In the genomic region with DNA sequence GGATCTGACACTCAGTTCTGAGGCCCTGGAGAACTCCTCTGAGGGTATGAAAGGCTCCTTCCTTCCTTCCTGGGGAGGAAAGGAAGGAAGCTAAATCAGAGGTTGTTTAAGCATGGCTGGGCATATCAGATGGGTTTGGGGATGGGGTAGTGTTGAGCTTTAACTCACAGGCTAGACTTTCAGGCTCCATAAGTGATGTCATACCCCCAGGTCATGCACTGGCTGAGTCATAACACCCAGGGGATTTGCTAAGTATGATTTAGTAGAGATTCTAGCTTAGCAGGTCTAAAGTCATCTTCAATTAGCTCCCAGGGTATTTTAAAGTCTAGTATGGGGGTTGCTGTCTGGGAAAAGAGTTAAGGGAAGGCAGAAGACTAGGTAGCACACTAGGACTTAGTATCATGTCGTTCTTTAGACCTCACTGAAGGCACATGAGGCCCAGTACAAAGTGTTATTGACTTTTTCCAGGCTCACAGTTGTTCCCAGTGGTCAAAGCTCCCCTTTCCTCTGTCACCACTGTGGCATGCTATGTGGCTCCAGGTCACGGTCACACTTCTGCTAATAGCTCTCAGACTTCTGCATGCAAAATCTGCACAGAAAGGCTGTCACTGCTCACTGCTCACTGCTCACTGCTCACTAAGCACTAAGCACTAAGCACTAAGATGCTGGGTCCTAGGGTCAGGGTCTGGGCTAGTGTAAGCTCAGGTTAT, we compare ENCODE assay signal across 15 mouse cellular contexts. TPM values are rescaled to one million over a fixed set of nuclear protein-coding genes. Genes with fewer than 3 reads are reported as not detected.
A peak's percentile ranks its signal among the peaks of the same experiment; 100 is the strongest.
DNase-seq lines count a peak whose midpoint lies in the region; ATAC-seq and TF ChIP-seq lines count a peak whose summit lies in the region.
"Had no signal": no experiment of that assay in that cellular context is flagged by ENCODE, and none has a peak within 500 bp of the region (broad histone marks: within the 10 kb centered on the region; RNA-seq: fewer than 3 reads in every experiment).

No protein-coding gene starts in this region.

- ATAC-seq in intestine, embryonic 15.5 days: peak; percentile 56
- ATAC-seq in intestine, postnatal 0 days: no peak
- peak; percentile 87 for ATAC-seq in Patski
- ATAC-seq in stomach, embryonic 15.5 days (ENCODE audit: insufficient read depth, low FRiP score, low read depth): peak; percentile 40
- no peak for ATAC-seq in midbrain, embryonic 14.5 days (ENCODE audit: low FRiP score, low TSS enrichment)
- ATAC-seq: inflammation-experienced regulatory T-cells, adult 6 months had no signal

- H3K79me2 ChIP-seq in liver, adult 2 months (ENCODE audit: control insufficient read depth, insufficient read depth, low read length): no peaks in the 10 kb centered on the region

- H3K4me2 ChIP-seq in intestine, embryonic 15.5 days (replicated peaks): no peak overlapping the region
- H3K4me2 ChIP-seq in intestine, postnatal 0 days (replicated peaks; ENCODE audit: low read depth): no peak overlapping the region
- no peak overlapping the region for H3K4me2 ChIP-seq in stomach, embryonic 15.5 days
- no peak overlapping the region for H3K4me2 ChIP-seq in midbrain, embryonic 14.5 days (ENCODE audit: low read length)
- H3K4me2 ChIP-seq: limb, embryonic 15.5 days had no signal

- no peaks in the 10 kb centered on the region for H3K9me3 ChIP-seq in intestine, embryonic 15.5 days
- no peaks in the 10 kb centered on the region for H3K9me3 ChIP-seq in intestine, postnatal 0 days (ENCODE audit: control insufficient read depth)
- H3K9me3 ChIP-seq in stomach, embryonic 15.5 days: no peaks in the 10 kb centered on the region
- no peaks in the 10 kb centered on the region for H3K9me3 ChIP-seq in midbrain, embryonic 14.5 days (ENCODE audit: control insufficient read depth, low read length)
- H3K9me3 ChIP-seq: limb, embryonic 15.5 days had no signal

- no peaks in the 10 kb centered on the region for H3K27me3 ChIP-seq in intestine, embryonic 15.5 days (replicated peaks)
- H3K27me3 ChIP-seq in intestine, postnatal 0 days (replicated peaks; ENCODE audit: control insufficient read depth, insufficient read depth, low read length): no peaks in the 10 kb centered on the region
- H3K27me3 ChIP-seq in Patski: no peaks in the 10 kb centered on the region
- H3K27me3 ChIP-seq in liver, adult 2 months (ENCODE audit: control insufficient read depth, insufficient read depth, low read length): no peaks in the 10 kb centered on the region
- H3K27me3 ChIP-seq in stomach, embryonic 15.5 days (replicated peaks): no peaks in the 10 kb centered on the region
- H3K27me3 ChIP-seq in midbrain, embryonic 14.5 days (ENCODE audit: control insufficient read depth, insufficient read depth, low read length): no peaks in the 10 kb centered on the region
- H3K27me3 ChIP-seq: limb, embryonic 15.5 days had no signal

- TF ChIP-seq CTCF in intestine, postnatal 0 days (IDR thresholded peaks at IDR 0.05; ENCODE audit: low read depth): no peak
- no peak for TF ChIP-seq CTCF in Patski (IDR thresholded peaks at IDR 0.05)
- TF ChIP-seq CTCF in liver, adult 2 months (IDR thresholded peaks at IDR 0.05; ENCODE audit: low read depth, low read length): no peak

- peak; percentile 99 for DNase-seq in Patski (ENCODE audit: low read depth, low spot score)
- peak; percentile 53 for DNase-seq in liver, adult 2 months (ENCODE audit: extremely low read depth, low read depth, low spot score)
- no peak for DNase-seq in urinary bladder, postnatal 4 days (ENCODE audit: low spot score in 2 of 2)
- DNase-seq in midbrain, embryonic 14.5 days: no peak
- DNase-seq: cerebellum, postnatal 36 days; heart, postnatal 4 days; thymus, postnatal 4 days had no signal

- in situ Hi-C loops in Patski (cut with MboI; ENCODE audit: low pct_unique_long_range_greater_than_20kb): loop anchor here (5.0 to 10.0 kb wide), 3 partner anchors 48 to 1226 kb away; no protein-coding TSS in a partner anchor

- CTCF ChIA-PET in Patski (lab: Charles Lee): interaction anchor here (0.6 to 3.2 kb wide), 7 partner anchors 9 to 74 kb away, joined by 3 to 18 read pairs (median 6); no protein-coding TSS in a partner anchor

- POLR2A ChIA-PET in Patski (lab: Charles Lee): no interaction called here

- no peak for TF ChIP-seq POLR2A in liver, adult 2 months (IDR thresholded peaks at IDR 0.05; ENCODE audit: extremely low read depth, insufficient read depth, low read length)

- H3K4me3 ChIP-seq in intestine, embryonic 15.5 days (replicated peaks): no peak overlapping the region
- H3K4me3 ChIP-seq in intestine, postnatal 0 days (ENCODE audit: low read depth, low read length): no peak overlapping the region
- no peak overlapping the region for H3K4me3 ChIP-seq in liver, adult 2 months (ENCODE audit: insufficient read depth, low read depth, low read length)
- no peak overlapping the region for H3K4me3 ChIP-seq in stomach, embryonic 15.5 days (replicated peaks)
- H3K4me3 ChIP-seq in midbrain, embryonic 14.5 days (replicated peaks; ENCODE audit: low read depth, low read length): no peak overlapping the region
- H3K4me3 ChIP-seq: erythroblast, embryonic 14.5 days; left cerebral cortex, adult 2 months; limb, embryonic 15.5 days had no signal

- no peak overlapping the region for H3K27ac ChIP-seq in intestine, embryonic 15.5 days
- no peak overlapping the region for H3K27ac ChIP-seq in intestine, postnatal 0 days (ENCODE audit: low read depth, low read length)
- no peak overlapping the region for H3K27ac ChIP-seq in liver, adult 2 months (replicated peaks; ENCODE audit: insufficient read depth, low read depth, low read length)
- H3K27ac ChIP-seq in stomach, embryonic 15.5 days: no peak overlapping the region
- H3K27ac ChIP-seq in midbrain, embryonic 14.5 days (replicated peaks; ENCODE audit: low read depth, low read length): no peak overlapping the region
- H3K27ac ChIP-seq: left cerebral cortex, adult 2 months; limb, embryonic 15.5 days had no signal

- no peaks in the 10 kb centered on the region for H3K36me3 ChIP-seq in intestine, embryonic 15.5 days
- no peaks in the 10 kb centered on the region for H3K36me3 ChIP-seq in intestine, postnatal 0 days (ENCODE audit: control insufficient read depth, insufficient read depth)
- H3K36me3 ChIP-seq in liver, adult 2 months (ENCODE audit: control insufficient read depth, insufficient read depth, low read length): no peaks in the 10 kb centered on the region
- no peaks in the 10 kb centered on the region for H3K36me3 ChIP-seq in stomach, embryonic 15.5 days
- H3K36me3 ChIP-seq in midbrain, embryonic 14.5 days (ENCODE audit: control insufficient read depth, insufficient read depth, low read length): no peaks in the 10 kb centered on the region
- H3K36me3 ChIP-seq: limb, embryonic 15.5 days had no signal

- WGBS in intestine, embryonic 15.5 days: 66% methylated on average over 2 of the region's 2 CpGs
- 48% methylated on average over 2 of the region's 2 CpGs for WGBS in intestine, postnatal 0 days
- 23% methylated on average over 2 of the region's 2 CpGs for WGBS in liver, adult 2 months
- 60% methylated on average over 2 of the region's 2 CpGs for WGBS in stomach, embryonic 15.5 days
- 74% methylated on average over 2 of the region's 2 CpGs for WGBS in midbrain, embryonic 14.5 days

- no peaks in the 10 kb centered on the region for H3K4me1 ChIP-seq in intestine, embryonic 15.5 days (replicated peaks)
- no peaks in the 10 kb centered on the region for H3K4me1 ChIP-seq in intestine, postnatal 0 days (replicated peaks; ENCODE audit: control insufficient read depth, insufficient read depth, low read length)
- no peaks in the 10 kb centered on the region for H3K4me1 ChIP-seq in liver, adult 2 months (ENCODE audit: control insufficient read depth, insufficient read depth, low read length)
- no peaks in the 10 kb centered on the region for H3K4me1 ChIP-seq in stomach, embryonic 15.5 days
- H3K4me1 ChIP-seq in midbrain, embryonic 14.5 days (ENCODE audit: control insufficient read depth, insufficient read depth, low read length): 0 out of 2 replicates have a peak, but pooled peaks cover 4% of the 10 kb centered on the region

- H3K9ac ChIP-seq in intestine, embryonic 15.5 days: no peak overlapping the region
- no peak overlapping the region for H3K9ac ChIP-seq in intestine, postnatal 0 days (ENCODE audit: low read depth, low read length)
- no peak overlapping the region for H3K9ac ChIP-seq in liver, adult 2 months (ENCODE audit: low read depth, low read length)
- no peak overlapping the region for H3K9ac ChIP-seq in stomach, embryonic 15.5 days
- no peak overlapping the region for H3K9ac ChIP-seq in midbrain, embryonic 14.5 days (replicated peaks; ENCODE audit: low read length)
- H3K9ac ChIP-seq: limb, embryonic 15.5 days had no signal

RNA-seq across cellular contexts. Expression of gene Camk1g, which starts 28.8 kb away (rescaled TPM):
- 5.2 and 6.8 TPM in 2 replicates for polyA plus RNA-seq in intestine, embryonic 15.5 days (2015; fragmentation: Nextera tagmentation; extraction: Ambion mirVana)
- polyA plus RNA-seq in intestine, postnatal 0 days (2015; fragmentation: Nextera tagmentation; extraction: Ambion mirVana): 0.93 and 1.0 TPM in 2 replicates
- polyA plus RNA-seq in Patski (2021): 0.69 TPM
- not detected in 2 replicates for total RNA-seq in liver, adult 2 months (2014; rRNA removed)
- polyA plus RNA-seq in liver, adult 2 months (2012; rRNA removed): not detected in 2 replicates
- 6.7 and 8.9 TPM in 2 replicates for polyA plus RNA-seq in stomach, embryonic 15.5 days (2015; fragmentation: Nextera tagmentation; extraction: Ambion mirVana)
- 46.0 and 47.7 TPM in 2 replicates for polyA plus RNA-seq in midbrain, embryonic 14.5 days (2014; fragmentation: Nextera tagmentation; extraction: Ambion mirVana)
- total RNA-seq: ES-E14 had no signal
- polyA plus RNA-seq: erythroblast, embryonic 14.5 days; inflammation-experienced regulatory T-cells, adult 6 months had no signal

Comparison
In these comparisons a context has a peak if more than half of its experiments do, and no peak if none do; other contexts are left out.
1. ATAC-seq: peak in intestine, embryonic 15.5 days (single experiment), Patski (single experiment) and stomach, embryonic 15.5 days (single experiment); none in intestine, postnatal 0 days (single experiment) and midbrain, embryonic 14.5 days (single experiment).
2. DNase-seq: peak in Patski (single experiment) and liver, adult 2 months (single experiment); none in urinary bladder, postnatal 4 days (0 of 2) and midbrain, embryonic 14.5 days (single experiment).